Mouse (Mus musculus) small intestine, adult 2 months (tissue): ENCODE results near the gene Pot1a. TPM values are rescaled to one million over a fixed set of nuclear protein-coding genes. Genes with fewer than 3 reads are reported as not detected.

ENCODE experiments used
- H3K27ac ChIP-seq: fragments of 200-500 bp; 2 replicates; pipeline ENCODE4 v1.5.1; 2012; ENCODE audit warnings: low read depth, low read length, control low read depth, inconsistent platforms; ENCODE audit not compliant: insufficient read depth
- H3K27me3 ChIP-seq: fragments of 200-500 bp; 2 replicates; pipeline ENCODE4 v1.6.1; 2012; ENCODE audit warnings: mild to moderate bottlenecking, moderate library complexity, low read length, inconsistent platforms; ENCODE audit not compliant: control insufficient read depth, insufficient read depth
- H3K36me3 ChIP-seq: fragments of 200-500 bp; 2 replicates; pipeline ENCODE4 v1.6.1; 2012; ENCODE audit warnings: mild to moderate bottlenecking, low read length, control low read depth, inconsistent platforms; ENCODE audit not compliant: control insufficient read depth, insufficient read depth
- H3K4me1 ChIP-seq: fragments of 200-500 bp; 2 replicates; pipeline ENCODE4 v1.6.1; 2012; ENCODE audit warnings: low read length, inconsistent platforms, mixed read lengths; ENCODE audit not compliant: control insufficient read depth, insufficient read depth, insufficient read length
- H3K4me3 ChIP-seq: fragments of 200-500 bp; 2 replicates; pipeline ENCODE4 v1.5.1; 2012; ENCODE audit warnings: low read depth, mild to moderate bottlenecking, control low read depth, inconsistent platforms, low read length, moderate library complexity
- CTCF ChIP-seq: fragments of 200-500 bp; IDR thresholded peaks from 2 replicates; pipeline ENCODE4 v1.5.1; 2012; ENCODE audit warnings: low read depth, mild to moderate bottlenecking, control low read depth, inconsistent platforms, low read length, moderate library complexity, mixed read lengths; ENCODE audit not compliant: insufficient replicate concordance, insufficient read length; ENCODE audit errors: extremely low read depth
- POLR2A ChIP-seq: fragments of 200-500 bp; IDR thresholded peaks from 2 replicates; pipeline ENCODE4 v1.6.1; 2012; ENCODE audit warnings: low read depth, mild to moderate bottlenecking, control low read depth, inconsistent platforms, low read length, moderate library complexity
- WGBS: fragments of 180-500 bp; shearing (Covaris S2); methylation state at CpG from one replicate; pipeline ENCODE4 v1.1.7; 2018; 5-methylcytosine and 5-hydroxymethylcytosine counted together
- polyA plus RNA-seq: library from polyadenylated mRNA; depleted of rRNA; stranded (reverse); fragments of >200 nt; gene quantifications from 2 replicates; pipeline ENCODE4 v1.2.3, GENCODE M21; 2012

Gene Pot1a
- polyA plus RNA-seq, 1 experiment, result 0.65 TPM

DNA sequence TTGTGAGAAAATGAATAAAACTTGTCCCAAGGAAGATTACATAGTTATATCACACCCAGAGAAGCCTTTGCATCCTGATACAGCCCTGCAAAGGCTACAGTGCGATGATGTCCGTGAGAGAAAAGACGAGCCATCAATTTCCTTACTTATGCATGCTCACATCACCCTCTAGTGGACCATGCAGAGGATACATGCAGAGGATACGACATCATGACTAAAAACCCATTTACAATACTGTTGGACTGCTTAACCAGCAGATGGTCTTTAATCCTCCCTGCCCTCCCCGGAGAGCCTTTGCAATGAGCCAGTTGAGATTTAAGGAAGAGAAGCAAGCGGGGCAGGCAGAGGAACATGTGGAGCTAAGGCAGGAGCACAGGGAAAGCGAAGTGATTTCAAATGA lies 42.0 kb downstream of the Pot1a start:
- H3K27ac ChIP-seq, result no peak overlapping the region
- TF ChIP-seq CTCF (no peak), POLR2A (no peak)
- WGBS, result 75% methylated on average over 7 of the region's 7 CpGs
- no peaks in the 10 kb centered on the region for H3K27me3 ChIP-seq
- peaks cover 31% of the 10 kb centered on the region for H3K36me3 ChIP-seq
- H3K4me3 ChIP-seq, result no peak overlapping the region
- no peaks in the 10 kb centered on the region for H3K4me1 ChIP-seq

DNA sequence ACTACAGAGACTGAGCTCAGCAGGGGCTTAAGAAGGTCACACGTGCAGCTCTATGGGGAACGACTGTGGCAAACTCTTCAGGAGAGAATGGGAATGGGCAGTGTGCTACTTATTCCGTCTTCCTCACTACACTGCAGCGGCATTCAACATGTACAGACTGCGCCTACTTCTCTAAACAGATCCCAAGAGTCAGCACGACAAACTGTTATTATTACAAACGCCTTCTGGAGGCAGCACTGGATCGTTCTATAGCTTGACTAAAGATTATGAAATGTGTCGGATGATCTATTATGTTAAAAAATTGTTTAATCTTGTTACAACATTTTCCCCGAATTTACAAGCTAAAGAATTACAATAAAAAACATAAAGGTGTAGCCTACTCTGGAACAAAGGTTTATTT lies 42.8 kb downstream of the Pot1a start:
- Histone ChIP-seq H3K4me3 (no peak overlapping the region), H3K36me3 (peaks cover 31% of the 10 kb centered on the region)
- WGBS, result 83% methylated on average over 10 of the region's 10 CpGs

DNA sequence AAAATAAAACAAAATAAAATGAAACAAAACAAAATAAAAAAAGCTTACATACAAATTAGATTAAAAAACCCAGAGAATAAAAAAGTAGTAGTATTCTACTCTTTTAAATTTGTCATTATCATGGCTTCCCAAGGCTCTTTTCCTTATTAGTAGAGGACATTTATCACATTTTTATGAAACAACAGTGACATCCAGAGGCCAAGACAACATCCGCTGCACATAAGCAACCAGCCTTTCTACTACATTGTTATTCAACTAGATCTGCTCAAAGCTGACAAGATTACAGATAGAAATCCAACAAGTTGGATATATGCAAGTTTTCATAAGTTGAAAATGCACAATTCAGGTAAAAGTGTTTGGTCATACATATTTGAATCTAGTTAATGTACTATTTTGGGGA lies 56.4 kb downstream of the Pot1a start:
- Histone ChIP-seq H3K4me1 (no peaks in the 10 kb centered on the region), H3K4me3 (no peak overlapping the region), H3K36me3 (peaks cover 19% of the 10 kb centered on the region), H3K27me3 (no peaks in the 10 kb centered on the region), H3K27ac (no peak overlapping the region)
- TF ChIP-seq POLR2A (no peak), CTCF (no peak)
- 93% methylated on average over 1 of the region's 1 CpGs for WGBS

More for the DNA sequence above, 42.8 kb downstream of the Pot1a start:
- TF ChIP-seq CTCF (no peak), POLR2A (no peak)
- no peak overlapping the region for H3K27ac ChIP-seq
- no peaks in the 10 kb centered on the region for H3K4me1 ChIP-seq
- H3K27me3 ChIP-seq, result no peaks in the 10 kb centered on the region

DNA sequence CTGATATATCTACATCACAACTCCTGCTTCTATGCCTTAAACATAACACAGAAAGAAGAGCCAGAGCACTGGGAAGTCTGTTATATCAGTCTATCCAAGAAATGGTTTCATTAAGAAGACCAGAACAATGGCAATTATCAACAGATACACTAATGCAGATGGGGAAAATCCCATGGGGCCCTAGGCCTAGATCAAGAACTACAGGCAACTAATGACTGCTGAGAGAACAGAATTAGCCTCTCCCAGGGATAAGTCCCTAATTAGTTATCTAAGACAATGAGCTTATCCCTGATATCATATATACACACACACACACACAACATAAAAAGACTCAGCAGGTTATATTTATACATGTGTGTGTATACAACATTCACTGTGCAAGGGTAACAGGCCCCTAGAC lies 72.5 kb downstream of the Pot1a start:
- H3K27me3 ChIP-seq, result no peaks in the 10 kb centered on the region
- no peaks in the 10 kb centered on the region for H3K36me3 ChIP-seq
- no peak overlapping the region for H3K27ac ChIP-seq
- no peak overlapping the region for H3K4me3 ChIP-seq
- TF ChIP-seq CTCF, result no peak
- no peak for TF ChIP-seq POLR2A
- no peaks in the 10 kb centered on the region for H3K4me1 ChIP-seq

DNA sequence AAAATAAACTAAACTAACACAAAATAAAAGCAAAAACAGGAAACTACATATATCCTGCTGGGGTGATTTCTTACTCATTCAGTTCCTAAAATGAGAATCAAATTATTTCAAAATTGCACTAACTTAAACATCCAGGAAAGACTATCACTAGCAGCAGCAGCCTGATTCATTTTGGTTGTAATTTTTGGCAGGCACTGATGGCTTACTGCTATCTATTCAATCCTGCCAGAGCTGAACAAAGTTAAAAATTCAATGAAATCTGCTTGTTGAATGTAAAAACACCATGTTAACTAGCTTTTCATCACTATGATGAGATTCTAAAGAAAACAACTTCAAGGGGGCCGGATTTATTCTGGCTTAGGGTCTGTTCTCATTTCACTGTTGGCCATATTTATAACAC lies 82.5 kb downstream of the Pot1a start:
- no peak overlapping the region for H3K27ac ChIP-seq
- no peaks in the 10 kb centered on the region for H3K36me3 ChIP-seq
- no peaks in the 10 kb centered on the region for H3K27me3 ChIP-seq
- H3K4me3 ChIP-seq, result no peak overlapping the region
- TF ChIP-seq POLR2A, result no peak
- no peak for TF ChIP-seq CTCF
- H3K4me1 ChIP-seq, result no peaks in the 10 kb centered on the region
- 82% methylated on average over 1 of the region's 1 CpGs for WGBS

DNA sequence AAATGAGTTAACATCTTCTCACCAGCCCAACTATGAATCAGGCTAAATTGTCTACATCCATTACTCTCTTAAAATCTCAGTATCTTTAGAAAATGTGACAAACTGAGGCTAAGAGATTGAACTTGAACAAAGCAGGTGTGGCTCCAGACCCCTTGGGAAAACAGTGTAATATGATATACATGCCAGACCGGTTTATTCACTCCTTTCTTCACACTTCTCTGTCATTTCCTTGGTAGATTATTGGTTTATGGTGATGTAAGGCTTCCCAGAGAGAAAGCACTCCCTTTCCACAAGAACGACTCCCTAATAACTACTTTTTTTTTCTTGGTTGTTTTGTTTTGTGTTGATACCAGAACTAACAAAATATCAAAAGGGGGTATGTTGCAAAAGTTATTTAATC lies 98.4 kb downstream of the Pot1a start:
- Histone ChIP-seq H3K4me1 (no peaks in the 10 kb centered on the region), H3K27ac (no peak overlapping the region), H3K4me3 (no peak overlapping the region), H3K27me3 (no peaks in the 10 kb centered on the region), H3K36me3 (no peaks in the 10 kb centered on the region)
- TF ChIP-seq POLR2A, result no peak
- no peak for TF ChIP-seq CTCF
- WGBS, result 12% methylated on average over 2 of the region's 2 CpGs

DNA sequence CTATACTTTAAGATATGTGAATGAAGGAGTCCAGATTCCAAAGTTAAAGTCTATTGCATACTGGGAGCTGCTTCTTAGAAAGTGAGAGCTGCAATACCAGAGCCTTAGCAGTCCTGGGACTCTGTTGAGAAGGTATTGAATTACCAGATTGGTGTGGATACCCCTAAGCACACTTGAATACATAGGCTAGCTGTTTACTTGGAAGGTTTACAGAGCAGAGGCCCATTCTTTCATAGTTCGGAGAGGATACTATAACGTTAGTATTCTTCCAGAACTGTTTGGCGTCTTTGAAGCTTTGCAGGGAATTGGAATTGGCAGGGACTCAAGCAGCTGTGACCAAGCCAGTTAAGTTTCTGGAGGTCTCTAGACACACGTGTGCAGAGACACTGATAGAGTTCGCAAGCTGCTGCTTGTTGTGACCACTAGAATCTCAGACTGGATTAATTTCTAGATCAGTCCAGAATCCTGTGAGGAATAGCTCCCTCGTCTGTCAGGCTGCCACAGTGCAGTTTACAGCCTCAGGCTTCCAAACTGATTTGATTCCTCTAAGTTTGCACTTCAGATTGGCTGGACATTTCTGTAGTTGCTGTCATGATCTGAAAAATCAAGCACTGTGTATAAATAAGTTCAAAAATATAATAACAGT lies 99.7 kb downstream of the Pot1a start:
- no peak overlapping the region for H3K27ac ChIP-seq
- no peak overlapping the region for H3K4me3 ChIP-seq
- no peak for TF ChIP-seq POLR2A
- no peak for TF ChIP-seq CTCF
- no peaks in the 10 kb centered on the region for H3K36me3 ChIP-seq
- no peaks in the 10 kb centered on the region for H3K27me3 ChIP-seq
- no peaks in the 10 kb centered on the region for H3K4me1 ChIP-seq
- WGBS, result 36% methylated on average over 6 of the region's 6 CpGs
